Mouse (Mus musculus) kidney, adult 2 months (tissue): Measurements from ENCODE around the gene Srsf10.

Experiments used
- CTCF ChIP-seq: fragments of 200-500 bp; conservative IDR thresholded peaks from 2 replicates; pipeline ENCODE4 v1.5.1; 2011; ENCODE audit warnings: low read depth, mild to moderate bottlenecking, control low read depth, low read length, moderate library complexity, mixed read lengths; ENCODE audit not compliant: insufficient read depth, insufficient read length
- POLR2A ChIP-seq: fragments of 200-500 bp; IDR thresholded peaks from one replicate; pipeline ENCODE4 v1.6.1; 2011; ENCODE audit warnings: low read depth, low read length, control low read depth

- no peak for TF ChIP-seq POLR2A
- TF ChIP-seq CTCF, result no peak
Measured at GRCm38 (mm10) chr4:135885676-135886075, 30.1 kb downstream of the Srsf10 start.
